Mouse (Mus musculus): ENCODE measurements at regions not wholly inside any gene's neighbourhood (a gene's known extent, or its start where the extent isn't known, plus 50 kb on each side); places are given as distances from the start of the nearest gene placed in this dataset.

GRCm38 (mm10) chr9:46454807-46455610 lies 135.2 kb upstream of the 4931429L15Rik start:
- DNase-seq: peak; percentile 58

GRCm38 (mm10) chr9:46443191-46444095 lies 123.7 kb upstream of the 4931429L15Rik start:
- no peak for DNase-seq

GRCm38 (mm10) chr9:46442739-46443181 lies 123.0 kb upstream of the 4931429L15Rik start:
- no peak for DNase-seq

GRCm38 (mm10) chr9:46440226-46440625 lies 120.4 kb upstream of the 4931429L15Rik start:
- DNase-seq: no peak

- no peak for DNase-seq
Measured at GRCm38 (mm10) chr9:46434700-46435099, 114.9 kb upstream of the 4931429L15Rik start.

- DNase-seq: no peak
Measured at GRCm38 (mm10) chr9:46433716-46434115, 113.9 kb upstream of the 4931429L15Rik start.

GRCm38 (mm10) chr9:46431053-46431452 lies 111.3 kb upstream of the 4931429L15Rik start:
- DNase-seq: no peak

- no peak for DNase-seq
Measured at GRCm38 (mm10) chr9:46423184-46423967, 103.6 kb upstream of the 4931429L15Rik start.

GRCm38 (mm10) chr9:46421688-46422274 lies 102.0 kb upstream of the 4931429L15Rik start:
- no peak for DNase-seq

- no peak for DNase-seq
Measured at GRCm38 (mm10) chr9:46411686-46412085, 91.9 kb upstream of the 4931429L15Rik start.

GRCm38 (mm10) chr9:46408776-46409175 lies 89.0 kb upstream of the 4931429L15Rik start:
- no peak for DNase-seq

- DNase-seq: no peak
Measured at GRCm38 (mm10) chr9:46406606-46407005, 86.8 kb upstream of the 4931429L15Rik start.

GRCm38 (mm10) chr9:46396591-46396990 lies 76.8 kb upstream of the 4931429L15Rik start:
- peak; percentile 41 for DNase-seq

- no peak for DNase-seq
Measured at GRCm38 (mm10) chr9:46395156-46395765, 75.5 kb upstream of the 4931429L15Rik start.

- DNase-seq: no peak
Measured at GRCm38 (mm10) chr9:46394239-46394638, 74.5 kb upstream of the 4931429L15Rik start.

GRCm38 (mm10) chr9:46392641-46393321 lies 73.0 kb upstream of the 4931429L15Rik start:
- DNase-seq: peak; percentile 77

GRCm38 (mm10) chr9:46389741-46390140 lies 70.0 kb upstream of the 4931429L15Rik start:
- peak; percentile 36 for DNase-seq

- DNase-seq: no peak
Measured at GRCm38 (mm10) chr9:46388677-46389676, 69.2 kb upstream of the 4931429L15Rik start.

- no peak for DNase-seq
Measured at GRCm38 (mm10) chr9:46386333-46386732, 66.5 kb upstream of the 4931429L15Rik start.

- no peak for DNase-seq
Measured at GRCm38 (mm10) chr9:46381342-46381741, 61.6 kb upstream of the 4931429L15Rik start.
